Mouse (Mus musculus): ENCODE data around the gene Thra. TPM values are rescaled to one million over a fixed set of nuclear protein-coding genes. Genes with fewer than 3 reads are reported as not detected.
A peak's percentile ranks its signal among the peaks of the same experiment; 100 is the strongest.

Gene Thra
- polyA plus RNA-seq, 1 experiment = 68.9 TPM

DNA sequence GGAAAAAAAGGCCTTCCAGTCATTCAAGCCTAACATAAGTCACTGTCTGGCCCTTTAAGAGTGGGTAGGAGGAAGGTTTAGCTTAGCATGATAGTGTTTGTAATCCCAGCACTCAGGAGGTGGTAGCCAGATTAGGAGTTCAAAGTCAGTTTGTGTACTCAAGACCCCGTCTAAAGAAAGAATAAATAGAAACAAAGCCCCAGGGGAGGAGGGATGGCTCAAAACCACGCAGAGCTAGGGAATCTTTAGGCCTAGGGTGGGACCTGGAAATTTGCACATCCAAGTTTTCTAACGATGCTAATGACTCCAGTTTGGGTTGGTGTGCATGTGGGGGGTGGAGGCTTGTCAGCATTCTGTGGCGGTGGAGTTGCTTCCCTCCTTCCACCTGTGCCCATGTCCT is 51.6 kb downstream of the Thra start:
- Histone ChIP-seq H3K79me2 (ENCODE audit: control insufficient read depth, insufficient read depth) (peaks cover 9% of the 10 kb centered on the region), H3K36me3 (ENCODE audit: control insufficient read depth, insufficient read depth) (no peaks in the 10 kb centered on the region), H3K27me3 (ENCODE audit: control insufficient read depth, insufficient read depth, insufficient read length) (no peaks in the 10 kb centered on the region), H3K4me3 (no peak overlapping the region), H3ac (ENCODE audit: control insufficient read depth, insufficient read length) (no peak overlapping the region), H3K4me2 (ENCODE audit: low read depth) (no peak overlapping the region)
- TF ChIP-seq REST (IDR thresholded peaks at IDR 0.05; ENCODE audit: insufficient read depth, insufficient read length) (no peak), MYOD1 (IDR thresholded peaks at IDR 0.05; ENCODE audit: control insufficient read depth in 1 of 3, insufficient read length in 2 of 3, low read depth in 2 of 3) (no peak), SRF (IDR thresholded peaks at IDR 0.05; ENCODE audit: control insufficient read depth, insufficient read length, low read depth) (no peak), POLR2A (IDR thresholded peaks at IDR 0.05; ENCODE audit: insufficient read length, low read depth) (no peak), MYOG (IDR thresholded peaks at IDR 0.05; ENCODE audit: control insufficient read depth in 1 of 3, insufficient read depth in 1 of 3, insufficient read length in 2 of 3, low read depth in 2 of 3) (no peak), TCF12 (IDR thresholded peaks at IDR 0.05; ENCODE audit: insufficient read depth, poor library complexity, severe bottlenecking) (no peak), CEBPB (IDR thresholded peaks at IDR 0.05; ENCODE audit: insufficient read depth, poor library complexity, severe bottlenecking) (no peak), MAX (IDR thresholded peaks at IDR 0.05; ENCODE audit: low read depth) (no peak)

DNA sequence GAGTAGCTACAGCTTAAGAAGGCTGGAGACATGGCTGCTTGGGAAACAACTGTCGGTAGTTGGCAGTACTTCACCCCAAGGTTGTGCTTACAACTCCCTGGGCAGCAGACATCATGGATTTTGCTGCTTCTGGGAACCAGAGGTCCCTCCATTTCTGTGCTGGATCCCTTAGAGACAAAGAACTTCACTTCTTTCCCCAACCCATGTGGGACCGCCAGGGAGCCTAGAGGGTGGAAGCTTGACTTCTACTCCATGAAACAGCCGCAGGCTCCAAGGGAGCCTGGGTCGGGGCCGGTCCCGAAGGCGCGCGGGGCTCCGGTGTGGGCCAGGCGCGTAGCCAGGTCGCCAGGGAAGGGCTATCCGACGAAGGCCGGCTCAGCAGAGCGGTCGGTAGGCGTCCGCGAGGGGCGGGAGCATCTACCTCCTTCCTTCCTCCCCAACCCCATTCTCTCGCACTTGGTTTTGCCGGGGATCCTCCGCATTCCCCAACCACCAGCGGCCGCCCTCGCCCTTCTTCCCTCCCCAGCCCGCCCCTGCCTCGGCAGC is 54.1 kb downstream of the Thra start:
- Histone ChIP-seq H3K27me3 (ENCODE audit: control insufficient read depth, insufficient read depth, insufficient read length) (no peaks in the 10 kb centered on the region), H3ac (ENCODE audit: control insufficient read depth, insufficient read length) (peak overlapping the region; percentile 71), H3K4me2 (ENCODE audit: low read depth) (peak overlapping the region; percentile 74), H3K4me3 (peak overlapping the region; percentile 89), H3K36me3 (ENCODE audit: control insufficient read depth, insufficient read depth) (no peaks in the 10 kb centered on the region), H3K79me2 (ENCODE audit: control insufficient read depth, insufficient read depth) (peaks cover 34% of the 10 kb centered on the region)
- TF ChIP-seq MYOG (IDR thresholded peaks at IDR 0.05; ENCODE audit: control insufficient read depth in 1 of 3, insufficient read depth in 1 of 3, insufficient read length in 2 of 3, low read depth in 2 of 3) (no peak), POLR2A (IDR thresholded peaks at IDR 0.05; ENCODE audit: insufficient read length, low read depth) (no peak), POLR2AphosphoS2 (IDR thresholded peaks at IDR 0.05; ENCODE audit: insufficient read length, low read depth) (no peak), MAX (IDR thresholded peaks at IDR 0.05; ENCODE audit: low read depth) (no peak), CEBPB (IDR thresholded peaks at IDR 0.05; ENCODE audit: insufficient read depth, poor library complexity, severe bottlenecking) (no peak), SRF (IDR thresholded peaks at IDR 0.05; ENCODE audit: control insufficient read depth, insufficient read length, low read depth) (no peak), REST (IDR thresholded peaks at IDR 0.05; ENCODE audit: insufficient read depth, insufficient read length) (no peak), MYOD1 (IDR thresholded peaks at IDR 0.05; ENCODE audit: control insufficient read depth in 1 of 3, insufficient read length in 2 of 3, low read depth in 2 of 3) (no peak), TCF3 (IDR thresholded peaks at IDR 0.05; ENCODE audit: insufficient read length, low read depth) (no peak), USF1 (IDR thresholded peaks at IDR 0.05; ENCODE audit: low read depth) (no peak), E2F4 (IDR thresholded peaks at IDR 0.05; ENCODE audit: insufficient read depth) (no peak), TCF12 (IDR thresholded peaks at IDR 0.05; ENCODE audit: insufficient read depth, poor library complexity, severe bottlenecking) (no peak)

DNA sequence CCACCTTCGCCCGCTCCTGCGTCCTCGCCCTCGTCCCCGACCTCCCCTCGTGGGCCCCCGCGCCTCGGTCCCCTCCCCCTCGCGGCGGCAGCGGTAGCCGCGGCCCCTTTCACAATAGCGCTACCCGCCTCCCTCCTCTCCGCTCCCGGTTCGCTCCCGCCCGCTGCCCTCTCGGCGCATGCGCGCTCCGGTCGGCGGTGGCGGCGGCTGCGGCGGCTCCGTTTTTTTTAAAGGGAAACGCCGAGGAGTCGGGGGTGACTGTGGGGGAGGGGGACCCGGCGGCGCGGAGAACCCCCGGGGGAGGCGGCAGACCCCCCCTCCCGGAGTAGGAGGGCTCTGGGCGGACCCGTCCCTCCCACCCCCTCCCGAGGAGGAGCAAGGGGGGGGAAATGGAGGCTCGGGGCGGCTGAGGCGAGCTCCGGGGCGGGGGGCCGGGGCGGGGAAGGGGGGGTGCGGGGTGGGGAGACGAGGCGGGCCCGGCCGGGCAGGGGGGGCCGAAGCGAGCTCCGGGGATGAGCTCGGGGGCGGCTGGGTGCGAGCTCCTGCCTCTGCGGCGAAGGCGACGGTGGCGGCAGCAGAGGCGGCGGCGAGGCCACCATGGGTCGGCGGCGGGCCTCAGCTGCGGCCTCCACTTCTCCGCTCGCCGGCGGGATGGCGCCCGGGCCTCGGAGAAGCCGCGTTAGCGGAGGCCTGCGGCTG is 54.7 kb downstream of the Thra start, which contains the start of gene Msl1:
Msl1 (plus strand) TSS at position 502 of the 699 bp plus-strand sequence.
- H3K4me3 ChIP-seq = peak within 1 kb of the TSS; percentile 89
- H3K79me2 ChIP-seq (ENCODE audit: control insufficient read depth, insufficient read depth) = peaks cover 39% of the 10 kb centered on the region
- no peaks in the 10 kb centered on the region for H3K27me3 ChIP-seq (ENCODE audit: control insufficient read depth, insufficient read depth, insufficient read length)
- peaks cover 3% of the 10 kb centered on the region for H3K36me3 ChIP-seq (ENCODE audit: control insufficient read depth, insufficient read depth)
- no peak for TF ChIP-seq TCF12 (IDR thresholded peaks at IDR 0.05; ENCODE audit: insufficient read depth, poor library complexity, severe bottlenecking)
- TF ChIP-seq POLR2A (IDR thresholded peaks at IDR 0.05; ENCODE audit: insufficient read length, low read depth) = peak; percentile 82
- TF ChIP-seq E2F4 (IDR thresholded peaks at IDR 0.05; ENCODE audit: insufficient read depth) = no peak
- peak; percentile 15 for TF ChIP-seq TCF3 (IDR thresholded peaks at IDR 0.05; ENCODE audit: insufficient read length, low read depth)
- TF ChIP-seq MYOD1 (IDR thresholded peaks at IDR 0.05; ENCODE audit: control insufficient read depth in 1 of 3, insufficient read length in 2 of 3, low read depth in 2 of 3) = no peak
- TF ChIP-seq POLR2AphosphoS2 (IDR thresholded peaks at IDR 0.05; ENCODE audit: insufficient read length, low read depth) = peak; percentile 57
- TF ChIP-seq MYOG (IDR thresholded peaks at IDR 0.05; ENCODE audit: control insufficient read depth in 1 of 3, insufficient read depth in 1 of 3, insufficient read length in 2 of 3, low read depth in 2 of 3) = peak in 1 of 3 experiments; percentile 6
- TF ChIP-seq CEBPB (IDR thresholded peaks at IDR 0.05; ENCODE audit: insufficient read depth, poor library complexity, severe bottlenecking) = peak; percentile 37; the same call in 1 of the 2 replicates
- peak within 1 kb of the TSS; percentile 71 for H3ac ChIP-seq (ENCODE audit: control insufficient read depth, insufficient read length)
- peak within 1 kb of the TSS; percentile 95 for H3K4me2 ChIP-seq (ENCODE audit: low read depth)

DNA sequence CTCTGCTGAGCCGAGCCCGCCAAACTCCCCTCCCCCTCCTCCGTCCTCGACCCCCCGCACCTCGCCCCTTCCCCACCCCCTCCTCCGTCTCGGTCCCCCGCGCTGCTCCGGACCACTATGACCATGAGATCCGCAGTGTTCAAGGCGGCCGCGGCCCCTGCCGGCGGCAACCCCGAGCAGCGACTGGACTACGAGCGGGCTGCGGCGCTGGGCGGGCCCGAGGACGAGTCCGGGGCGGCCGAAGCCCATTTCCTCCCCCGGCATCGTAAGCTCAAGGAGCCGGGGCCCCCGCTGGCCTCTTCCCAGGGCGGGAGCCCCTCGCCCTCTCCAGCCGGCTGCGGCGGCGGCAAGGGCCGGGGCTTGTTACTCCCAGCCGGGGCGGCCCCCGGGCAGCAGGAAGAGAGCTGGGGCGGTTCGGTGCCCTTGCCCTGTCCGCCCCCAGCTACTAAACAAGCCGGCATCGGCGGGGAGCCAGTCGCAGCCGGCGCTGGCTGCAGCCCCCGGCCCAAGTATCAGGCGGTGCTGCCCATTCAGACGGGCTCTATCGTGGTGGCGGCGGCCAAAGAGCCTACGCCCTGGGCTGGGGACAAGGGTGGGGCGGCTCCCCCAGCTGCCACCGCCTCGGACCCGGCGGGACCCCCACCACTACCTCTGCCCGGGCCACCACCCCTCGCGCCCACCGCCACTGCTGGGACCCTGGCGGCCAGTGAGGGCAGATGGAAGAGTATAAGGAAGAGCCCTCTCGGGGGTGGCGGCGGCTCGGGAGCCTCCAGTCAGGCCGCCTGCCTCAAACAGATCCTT is 55.5 kb downstream of the Thra start:
- Histone ChIP-seq H3K4me3 (peak overlapping the region; percentile 89), H3ac (ENCODE audit: control insufficient read depth, insufficient read length) (peak overlapping the region; percentile 71), H3K36me3 (ENCODE audit: control insufficient read depth, insufficient read depth) (peaks cover 6% of the 10 kb centered on the region), H3K4me2 (ENCODE audit: low read depth) (peak overlapping the region; percentile 95), H3K79me2 (ENCODE audit: control insufficient read depth, insufficient read depth) (peaks cover 46% of the 10 kb centered on the region), H3K27me3 (ENCODE audit: control insufficient read depth, insufficient read depth, insufficient read length) (no peaks in the 10 kb centered on the region)
- TF ChIP-seq E2F4 (IDR thresholded peaks at IDR 0.05; ENCODE audit: insufficient read depth) = peak; percentile 6
- TF ChIP-seq MAX (IDR thresholded peaks at IDR 0.05; ENCODE audit: low read depth) = no peak
- peak; percentile 33 for TF ChIP-seq POLR2A (IDR thresholded peaks at IDR 0.05; ENCODE audit: insufficient read length, low read depth)
